Mouse (Mus musculus) embryonic fibroblast, embryonic 13.5 days (primary cell): ENCODE results near the gene Cstf2t.

Source experiments
- CTCF ChIP-seq: IDR thresholded peaks from 2 replicates; pipeline ENCODE4 v1.5.1; 2011; ENCODE audit warnings: mild to moderate bottlenecking, control low read depth, low read length, moderate library complexity, borderline replicate concordance; ENCODE audit not compliant: insufficient read depth
- POLR2A ChIP-seq: IDR thresholded peaks from 2 replicates; pipeline ENCODE4 v1.6.1; 2011; ENCODE audit warnings: low read depth, mild to moderate bottlenecking, control low read depth, low read length, moderate library complexity

DNA sequence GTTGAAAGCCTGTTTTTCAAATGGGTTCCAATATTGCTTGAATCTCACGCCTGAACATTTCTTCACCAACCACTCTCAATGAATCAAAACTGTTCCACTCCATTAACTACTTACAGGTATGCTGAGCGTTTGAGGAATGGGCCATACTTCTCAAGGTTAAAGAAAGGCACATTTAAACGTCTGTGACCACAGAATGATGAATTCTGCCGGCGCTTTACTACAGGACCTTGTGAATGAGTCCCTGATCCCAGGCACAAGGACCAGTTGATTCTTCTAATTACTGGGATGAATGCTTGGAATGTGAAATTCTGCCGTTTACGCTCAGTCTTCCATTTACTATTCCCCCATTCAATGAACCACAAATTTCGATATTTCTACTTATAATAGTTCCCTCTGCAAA, 50.0 kb downstream of the Cstf2t start:
- TF ChIP-seq POLR2A (no peak), CTCF (no peak)
